Mouse (Mus musculus): Measurements from ENCODE around the gene Gm14862. TPM values are rescaled to one million over a fixed set of nuclear protein-coding genes. Genes with fewer than 3 reads are reported as not detected.

Gm14862 gene
- total RNA-seq, 2 experiments from 2014 or later: not detected

- ATAC-seq (replicated peaks; ENCODE audit: low FRiP score, low TSS enrichment, poor library complexity, severe bottlenecking): no peak
These were observed 15.7 kb downstream of the Gm14862 start for GRCm38 (mm10) chrX:9240737-9241591.

GRCm38 (mm10) chrX:9227105-9227504 is 29.6 kb downstream of the Gm14862 start:
- no peak for ATAC-seq (replicated peaks; ENCODE audit: low FRiP score, low TSS enrichment, poor library complexity, severe bottlenecking)

DNA sequence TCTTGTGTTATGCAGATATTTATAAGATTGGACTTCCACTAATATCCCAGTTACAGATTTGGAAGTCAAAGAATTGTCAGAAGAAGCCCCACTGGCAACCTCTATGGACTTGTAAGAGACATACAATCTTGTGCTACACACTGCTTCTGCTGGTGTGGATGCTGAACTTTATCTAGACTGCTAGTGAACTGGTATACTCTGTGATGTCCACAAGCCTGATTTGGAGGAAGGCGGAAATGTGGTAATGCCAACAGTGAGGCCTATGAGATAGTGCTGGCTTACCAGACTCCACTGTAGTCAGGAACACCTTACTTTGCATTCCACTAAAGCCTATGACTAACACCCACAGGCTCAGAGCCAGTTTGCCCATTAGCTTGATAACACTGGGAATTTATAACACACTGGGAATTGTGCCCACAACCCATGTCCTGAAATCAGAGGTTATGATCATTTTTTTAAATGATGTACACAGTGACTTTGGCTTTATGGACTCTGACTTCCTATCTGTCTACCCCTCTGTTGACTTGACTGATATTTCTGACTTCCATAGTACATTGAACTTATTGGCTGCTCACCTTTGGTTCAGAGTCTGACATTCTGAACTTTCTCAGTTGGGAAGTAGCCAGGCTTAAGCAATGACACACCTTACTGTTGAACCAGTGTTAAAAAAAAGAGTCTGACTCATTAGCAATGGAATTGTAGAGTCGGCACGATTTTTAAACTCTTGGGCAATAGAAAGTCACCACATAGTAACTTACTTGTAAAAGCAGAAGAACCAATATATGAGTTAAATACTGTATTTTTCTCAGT is 34.1 kb downstream of the Gm14862 start:
- peak; percentile 55; the same call in 1 of the 2 replicates for ATAC-seq (replicated peaks; ENCODE audit: low FRiP score, low TSS enrichment, poor library complexity, severe bottlenecking)

DNA sequence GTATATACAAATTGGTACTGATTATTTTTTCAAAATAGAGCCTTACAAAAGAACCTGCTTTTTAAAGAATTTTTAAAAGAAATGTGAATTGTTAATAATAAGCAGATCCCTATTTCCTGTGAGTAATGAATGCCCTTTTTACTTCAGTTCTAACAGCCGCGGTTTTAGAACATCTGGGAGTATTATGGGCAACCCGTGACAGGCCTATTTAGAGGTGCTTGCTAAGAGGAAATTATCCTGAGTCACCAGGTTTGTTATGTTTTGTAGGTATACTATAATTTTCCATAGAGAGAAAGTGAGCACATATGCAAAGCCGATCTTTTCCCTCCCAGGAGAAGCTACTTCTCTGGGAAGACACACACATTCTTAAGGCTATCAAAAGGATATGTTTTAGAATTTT is 35.0 kb downstream of the Gm14862 start:
- ATAC-seq (replicated peaks; ENCODE audit: low FRiP score, low TSS enrichment, poor library complexity, severe bottlenecking): no peak

- ATAC-seq (replicated peaks; ENCODE audit: low FRiP score, low TSS enrichment, poor library complexity, severe bottlenecking): peak; percentile 73
These were observed 35.5 kb downstream of the Gm14862 start for GRCm38 (mm10) chrX:9221206-9221605.

DNA sequence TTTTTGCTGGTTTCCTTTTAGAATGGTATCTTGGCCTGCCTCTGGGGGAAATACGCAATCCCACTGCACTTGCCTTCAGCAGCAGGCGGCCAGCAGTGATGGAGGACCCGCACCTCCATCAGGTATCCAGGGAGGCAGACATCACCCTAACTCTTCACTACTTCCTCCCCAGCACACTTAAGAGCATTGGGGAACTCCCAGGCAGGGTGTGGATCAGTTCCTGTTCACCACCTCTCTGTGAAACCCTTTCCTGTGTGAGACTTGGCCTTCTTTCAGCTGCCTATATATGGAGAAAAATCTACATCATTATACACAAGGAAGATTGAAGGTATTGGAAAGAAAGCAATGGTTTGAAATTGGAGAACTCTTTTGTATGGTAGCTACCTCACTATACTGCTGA is 37.1 kb downstream of the Gm14862 start:
- ATAC-seq (replicated peaks; ENCODE audit: low FRiP score, low TSS enrichment, poor library complexity, severe bottlenecking): no peak

GRCm38 (mm10) chrX:9216244-9216643 is 40.5 kb downstream of the Gm14862 start:
- ATAC-seq (replicated peaks; ENCODE audit: low FRiP score, low TSS enrichment, poor library complexity, severe bottlenecking): no peak; the same call in 1 of the 2 replicates

DNA sequence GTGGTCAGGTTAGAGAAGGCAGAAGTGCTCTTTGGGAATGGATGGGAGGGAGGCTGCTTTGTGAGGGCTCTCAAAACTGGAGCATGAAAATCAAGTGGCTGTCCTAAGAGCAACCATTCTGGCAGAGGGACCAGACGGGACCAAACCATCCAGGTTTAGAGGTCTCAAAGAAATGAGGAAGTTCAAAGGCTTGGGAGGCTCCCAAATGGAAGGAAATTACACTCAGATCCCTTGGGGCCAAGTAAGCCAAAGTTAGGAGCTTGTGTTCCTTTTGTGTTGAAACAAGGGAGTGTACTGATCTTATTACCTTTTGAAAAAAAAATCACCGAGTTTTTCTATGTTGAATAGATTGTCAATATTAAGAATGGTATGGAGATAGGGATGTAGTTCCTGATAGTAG is 51.6 kb downstream of the Gm14862 start:
- no peak for ATAC-seq (replicated peaks; ENCODE audit: low FRiP score, low TSS enrichment, poor library complexity, severe bottlenecking)

- no peak for ATAC-seq (replicated peaks; ENCODE audit: low FRiP score, low TSS enrichment, poor library complexity, severe bottlenecking)
These were observed 53.8 kb downstream of the Gm14862 start for GRCm38 (mm10) chrX:9202781-9203405.

DNA sequence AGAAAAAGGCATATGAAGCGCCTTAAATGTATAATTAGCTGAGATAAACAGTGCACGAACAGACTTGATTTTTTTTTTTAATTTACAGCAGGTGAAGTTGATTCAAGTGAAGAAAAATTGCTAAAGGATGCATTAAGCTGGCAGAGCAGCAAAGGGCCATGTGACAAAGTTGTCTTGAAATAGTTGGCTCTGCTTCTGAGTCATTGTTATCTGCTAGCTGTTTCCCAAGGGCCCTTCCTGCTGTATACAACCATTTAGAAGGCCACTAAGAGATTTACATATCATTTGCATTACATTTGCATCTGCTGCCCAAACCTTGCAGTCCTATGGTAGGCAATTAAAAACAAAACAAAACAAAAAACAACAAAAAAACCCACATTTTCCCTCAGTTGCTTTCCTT is 54.7 kb downstream of the Gm14862 start:
- no peak for ATAC-seq (replicated peaks; ENCODE audit: low FRiP score, low TSS enrichment, poor library complexity, severe bottlenecking)

Other genes with a start within 250 kb of the Gm14862 start
- not detected in 2 replicates for gene Fthl17e, start 223.4 kb downstream of the Gm14862 start, total RNA-seq (2014; fragmentation: Nextera tagmentation)
- not detected in 2 replicates for gene Fthl17e, start 223.4 kb downstream of the Gm14862 start, total RNA-seq (2017)
- gene Fthl17f, start 193.9 kb downstream of the Gm14862 start, total RNA-seq (2014; fragmentation: Nextera tagmentation): not detected in 2 replicates
- not detected in 2 replicates for gene Fthl17f, start 193.9 kb downstream of the Gm14862 start, total RNA-seq (2017)
- gene 4930402K13Rik, start 152.3 kb downstream of the Gm14862 start, total RNA-seq (2014; fragmentation: Nextera tagmentation): not detected in 2 replicates
- gene 4930402K13Rik, start 152.3 kb downstream of the Gm14862 start, total RNA-seq (2017): not detected in 2 replicates
- 0.07 TPM in 1 of 2 replicates, not detected in the other for gene Lancl3, start 57.0 kb downstream of the Gm14862 start, total RNA-seq (2014; fragmentation: Nextera tagmentation)
- not detected in 2 replicates for gene Lancl3, start 57.0 kb downstream of the Gm14862 start, total RNA-seq (2017)
- gene Xk, start 15.9 kb upstream of the Gm14862 start, total RNA-seq (2014; fragmentation: Nextera tagmentation): 45.8 and 46.1 TPM in 2 replicates
- 18.6 and 21.5 TPM in 2 replicates for gene Xk, start 15.9 kb upstream of the Gm14862 start, total RNA-seq (2017)
- 8.3 and 18.6 TPM in 2 replicates for gene H2al1m, start 26.9 kb upstream of the Gm14862 start, total RNA-seq (2014; fragmentation: Nextera tagmentation)
- gene H2al1m, start 26.9 kb upstream of the Gm14862 start, total RNA-seq (2017): not detected in 2 replicates
- not detected in 2 replicates for gene H2al1k, start 93.7 kb upstream of the Gm14862 start, total RNA-seq (2014; fragmentation: Nextera tagmentation)
- gene H2al1k, start 93.7 kb upstream of the Gm14862 start, total RNA-seq (2017): 6.0 TPM in 1 of 2 replicates, not detected in the other
- gene Cybb, start 230.9 kb upstream of the Gm14862 start, total RNA-seq (2014; fragmentation: Nextera tagmentation): 5.0 TPM in 1 of 2 replicates, not detected in the other
- 3.7 and 6.4 TPM in 2 replicates for gene Cybb, start 230.9 kb upstream of the Gm14862 start, total RNA-seq (2017)